In the genomic region with DNA sequence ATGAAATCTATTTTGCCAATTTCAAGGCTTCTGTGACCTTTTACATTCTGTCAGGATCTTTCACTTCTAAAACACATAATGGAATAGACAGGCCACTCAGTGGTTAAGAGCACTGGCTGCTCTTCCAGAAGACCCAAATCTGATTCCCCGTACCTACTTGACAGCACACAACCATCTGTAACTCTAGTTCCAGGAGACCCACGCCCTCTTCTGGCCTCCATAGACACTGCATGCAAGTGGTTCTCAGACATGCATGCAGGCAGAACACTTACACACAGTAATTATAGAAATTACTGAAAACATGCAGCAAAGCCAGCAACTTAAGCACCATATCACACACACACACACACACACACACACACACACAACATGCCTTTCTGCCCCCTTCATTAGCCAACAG, we compare ENCODE assay signal across 16 mouse cellular contexts.
DNase-seq lines count a peak whose midpoint lies in the region; ATAC-seq and TF ChIP-seq lines count a peak whose summit lies in the region.
"Had no signal": no experiment of that assay in that cellular context is flagged by ENCODE, and none has a peak within 500 bp of the region (broad histone marks: within the 10 kb centered on the region; RNA-seq: fewer than 3 reads in every experiment).

No protein-coding gene starts in this region.

- H3K4me1 ChIP-seq in intestine, postnatal 0 days (replicated peaks; ENCODE audit: control insufficient read depth, insufficient read depth, low read length) = no peaks in the 10 kb centered on the region
- H3K4me1 ChIP-seq in intestine, embryonic 16.5 days (ENCODE audit: control insufficient read depth, insufficient read depth, low read length) = no peaks in the 10 kb centered on the region
- H3K4me1 ChIP-seq in MEL (ENCODE audit: control insufficient read depth in 1 of 2, insufficient read depth in 2 of 2, low read length in 2 of 2) = peaks cover 0 to 5% of the 10 kb centered on the region in 2 experiments; a peak in 1 of 4 replicates
- H3K4me1 ChIP-seq: embryonic facial prominence, embryonic 12.5 days; hindbrain, embryonic 15.5 days had no signal

- no peaks in the 10 kb centered on the region for H3K9me3 ChIP-seq in intestine, postnatal 0 days (ENCODE audit: control insufficient read depth)
- H3K9me3 ChIP-seq in intestine, embryonic 16.5 days (ENCODE audit: control insufficient read depth, low read length) = no peaks in the 10 kb centered on the region
- H3K9me3 ChIP-seq in MEL (replicated peaks; ENCODE audit: insufficient read depth, low read length) = no peaks in the 10 kb centered on the region
- H3K9me3 ChIP-seq: embryonic facial prominence, embryonic 12.5 days; hindbrain, embryonic 15.5 days had no signal

- no peaks in the 10 kb centered on the region for H3K27me3 ChIP-seq in intestine, postnatal 0 days (replicated peaks; ENCODE audit: control insufficient read depth, insufficient read depth, low read length)
- H3K27me3 ChIP-seq in intestine, embryonic 16.5 days (replicated peaks; ENCODE audit: control insufficient read depth, insufficient read depth, low read length) = no peaks in the 10 kb centered on the region
- H3K27me3 ChIP-seq in MEL (ENCODE audit: control insufficient read depth in 1 of 2, insufficient read depth in 2 of 2, low read length in 2 of 2) = no peaks in the 10 kb centered on the region
- H3K27me3 ChIP-seq: embryonic facial prominence, embryonic 12.5 days; hindbrain, embryonic 15.5 days had no signal

- no peak; the same call in 1 of the 2 replicates for TF ChIP-seq RAD21 in MEL (IDR thresholded peaks at IDR 0.05; ENCODE audit: low read depth, low read length)

- TF ChIP-seq CTCF in intestine, postnatal 0 days (IDR thresholded peaks at IDR 0.05; ENCODE audit: low read depth) = peak; percentile 35
- peak; percentile 16 to 43 (median 33); a peak in 3 of 6 replicates for TF ChIP-seq CTCF in MEL (IDR thresholded peaks at IDR 0.05 in 2 of 3, conservative IDR thresholded peaks at IDR 0.05 in 1 of 3; ENCODE audit: control insufficient read depth in 1 of 3, insufficient read depth in 1 of 3, low read depth in 2 of 3, low read length in 3 of 3, poor library complexity in 1 of 3, severe bottlenecking in 1 of 3)

- no peak for TF ChIP-seq POLR2A in MEL (IDR thresholded peaks at IDR 0.05; ENCODE audit: control insufficient read depth in 1 of 2, insufficient read depth in 1 of 2, low read depth in 1 of 2, low read length in 2 of 2, poor library complexity in 1 of 2)

- no peak overlapping the region for H3K4me2 ChIP-seq in intestine, postnatal 0 days (replicated peaks; ENCODE audit: low read depth)
- H3K4me2 ChIP-seq in intestine, embryonic 16.5 days (ENCODE audit: low read depth, low read length) = no peak overlapping the region
- H3K4me2 ChIP-seq: embryonic facial prominence, embryonic 12.5 days; hindbrain, embryonic 15.5 days had no signal

- TF ChIP-seq EP300 in MEL (IDR thresholded peaks at IDR 0.05; ENCODE audit: low read depth in 1 of 2, low read length in 2 of 2) = no peak

- no peak for ATAC-seq in intestine, postnatal 0 days
- ATAC-seq in intestine, embryonic 16.5 days = no peak
- peak; percentile 80; the same call in 1 of the 2 replicates for ATAC-seq in megakaryocyte-erythroid progenitor cell, adult 5-6 weeks (replicated peaks; ENCODE audit: low FRiP score, low TSS enrichment, poor library complexity, severe bottlenecking)
- ATAC-seq: activated CD4-positive, CD25-positive, alpha-beta regulatory T cell, adult 4 months had no signal

- peak; percentile 27 for DNase-seq in right cerebral cortex, postnatal 14 days
- no peak for DNase-seq in right cerebral cortex, adult 18-20 months
- DNase-seq in MEL (ENCODE audit: low read depth, low spot score) (no peak), MN1 (ENCODE audit: low spot score) (no peak)
- DNase-seq: cerebellum, postnatal 36 days; heart, postnatal 10 days; layer of hippocampus, adult 9-11 months; lung, adult 18-20 months had no signal

- 62% methylated on average over 2 of the region's 2 CpGs for WGBS in intestine, postnatal 0 days
- 58% methylated on average over 2 of the region's 2 CpGs for WGBS in intestine, embryonic 16.5 days

- no peaks in the 10 kb centered on the region for H3K36me3 ChIP-seq in intestine, postnatal 0 days (ENCODE audit: control insufficient read depth, insufficient read depth)
- H3K36me3 ChIP-seq in intestine, embryonic 16.5 days (ENCODE audit: control insufficient read depth, insufficient read depth, low read length) = no peaks in the 10 kb centered on the region
- H3K36me3 ChIP-seq in MEL (ENCODE audit: control insufficient read depth in 1 of 2, insufficient read depth in 2 of 2, low read length in 2 of 2) = no peaks in the 10 kb centered on the region
- H3K36me3 ChIP-seq: embryonic facial prominence, embryonic 12.5 days; G1E had no signal

- H3K79me2 ChIP-seq in MEL (ENCODE audit: control insufficient read depth, insufficient read depth, low read length, poor library complexity) = no peaks in the 10 kb centered on the region

- no peak overlapping the region for H3K27ac ChIP-seq in intestine, postnatal 0 days (ENCODE audit: low read depth, low read length)
- no peak overlapping the region for H3K27ac ChIP-seq in intestine, embryonic 16.5 days (ENCODE audit: low read length)
- H3K27ac ChIP-seq in MEL (ENCODE audit: control insufficient read depth, low read depth, low read length) = no peak overlapping the region
- H3K27ac ChIP-seq: embryonic facial prominence, embryonic 12.5 days; hindbrain, embryonic 15.5 days had no signal

- no peak overlapping the region for H3K4me3 ChIP-seq in intestine, postnatal 0 days (ENCODE audit: low read depth, low read length)
- H3K4me3 ChIP-seq in intestine, embryonic 16.5 days (ENCODE audit: low read length) = no peak overlapping the region
- no peak overlapping the region for H3K4me3 ChIP-seq in MEL (ENCODE audit: control insufficient read depth in 1 of 2, insufficient read depth in 1 of 2, low read depth in 2 of 2, low read length in 2 of 2)
- H3K4me3 ChIP-seq: embryonic facial prominence, embryonic 12.5 days; hindbrain, embryonic 15.5 days; megakaryocyte, embryonic 14.5 days had no signal

- no peak overlapping the region for H3K9ac ChIP-seq in intestine, postnatal 0 days (ENCODE audit: low read depth, low read length)
- H3K9ac ChIP-seq in intestine, embryonic 16.5 days (ENCODE audit: low read depth, low read length) = no peak overlapping the region
- H3K9ac ChIP-seq in MEL (ENCODE audit: control insufficient read depth, low read depth, low read length, poor library complexity, severe bottlenecking) = no peak overlapping the region
- H3K9ac ChIP-seq: embryonic facial prominence, embryonic 12.5 days; hindbrain, embryonic 15.5 days had no signal

TF ChIP-seq in MEL, 35 proteins besides CTCF, POLR2A, EP300 and RAD21:
- TF ChIP-seq SMC3 (IDR thresholded peaks at IDR 0.05; ENCODE audit: low read depth, low read length) (peak; percentile 13; the same call in 1 of the 2 replicates), CHD2 (IDR thresholded peaks at IDR 0.05; ENCODE audit: low read length) (no peak)
